In the genomic region with DNA sequence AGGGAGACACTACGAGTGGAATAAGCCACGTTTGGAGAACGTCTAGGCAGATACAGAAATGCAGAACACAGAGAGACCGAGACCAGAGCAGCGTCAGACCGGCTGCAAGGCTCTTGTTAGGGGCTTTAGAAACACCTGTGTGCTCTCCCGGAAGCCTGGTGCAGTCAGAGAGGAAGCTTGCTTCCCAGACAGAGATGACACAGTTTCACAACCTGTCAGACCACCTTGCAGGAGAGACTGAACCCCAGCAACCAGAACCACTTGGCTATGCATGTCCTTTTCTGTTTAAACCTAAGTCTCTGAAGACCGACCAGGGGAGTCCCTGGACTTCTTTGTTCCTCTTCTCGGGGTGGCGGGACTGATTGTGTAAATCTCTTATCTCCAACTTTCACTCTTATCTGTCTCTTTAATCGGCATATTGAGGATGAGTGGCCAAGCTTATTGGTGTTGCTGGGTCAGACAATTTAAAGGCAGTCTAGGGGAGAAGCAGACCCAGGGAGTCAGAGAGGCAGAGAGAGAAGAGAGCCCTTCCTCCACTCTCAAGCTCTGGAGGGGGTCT, we compare ENCODE assay signal across 8 mouse cellular contexts. TPM values are rescaled to one million over a fixed set of nuclear protein-coding genes. Genes with fewer than 3 reads are reported as not detected.
DNase-seq lines count a peak whose midpoint lies in the region; ATAC-seq and TF ChIP-seq lines count a peak whose summit lies in the region.

A gene (plus strand): TSS at position 509 of the 559 bp plus-strand sequence.

- H3K27ac ChIP-seq in layer of hippocampus, adult 2 months, result no peak within 1 kb of the TSS
- no peak within 1 kb of the TSS for H3K27ac ChIP-seq in embryonic facial prominence, embryonic 13.5 days
- H3K27ac ChIP-seq in limb, embryonic 14.5 days (replicated peaks; ENCODE audit: low read depth, low read length), result no peak within 1 kb of the TSS
- no peak within 1 kb of the TSS for H3K27ac ChIP-seq in stomach, embryonic 14.5 days (ENCODE audit: low read length)

- no peak for TF ChIP-seq POLR2A in limb, embryonic 14.5 days (IDR thresholded peaks at IDR 0.05; ENCODE audit: borderline replicate concordance, extremely low read depth, insufficient read depth, insufficient read length)

- no peak for ATAC-seq in embryonic facial prominence, embryonic 13.5 days (ENCODE audit: insufficient number of reproducible peaks, insufficient read depth, low FRiP score, low TSS enrichment, low read depth)
- no peak for ATAC-seq in limb, embryonic 14.5 days (ENCODE audit: low FRiP score, low read depth)
- ATAC-seq in stomach, embryonic 14.5 days (ENCODE audit: insufficient number of reproducible peaks, insufficient read depth, low FRiP score, low read depth), result no peak
- no peak for ATAC-seq in activated CD4-positive, CD25-positive, alpha-beta regulatory T cell, adult 4 months

- peak within 1 kb of the TSS; percentile 61 for H3K9ac ChIP-seq in embryonic facial prominence, embryonic 13.5 days
- peak within 1 kb of the TSS; percentile 41 for H3K9ac ChIP-seq in limb, embryonic 14.5 days (ENCODE audit: low read depth, low read length, severe bottlenecking)
- 0 out of 2 replicates have a peak within 1 kb of the TSS, but pooled peaks have one; percentile 18 for H3K9ac ChIP-seq in stomach, embryonic 14.5 days (replicated peaks; ENCODE audit: low read depth, low read length)

- H3K4me2 ChIP-seq in embryonic facial prominence, embryonic 13.5 days, result peak within 1 kb of the TSS; percentile 81
- H3K4me2 ChIP-seq in limb, embryonic 14.5 days (replicated peaks; ENCODE audit: low read depth, low read length, severe bottlenecking), result peak within 1 kb of the TSS; percentile 88
- peak within 1 kb of the TSS; percentile 80 for H3K4me2 ChIP-seq in stomach, embryonic 14.5 days (replicated peaks; ENCODE audit: low read depth, low read length)

- peaks cover 74% of the 10 kb centered on the region for H3K27me3 ChIP-seq in embryonic facial prominence, embryonic 13.5 days
- peaks cover 62% of the 10 kb centered on the region for H3K27me3 ChIP-seq in limb, embryonic 14.5 days (ENCODE audit: control insufficient read depth, insufficient read depth, low read length)
- H3K27me3 ChIP-seq in stomach, embryonic 14.5 days (ENCODE audit: control insufficient read depth, insufficient read depth, low read length), result peaks cover 33% of the 10 kb centered on the region

- H3K4me3 ChIP-seq in layer of hippocampus, adult 2 months, result peak within 1 kb of the TSS; percentile 53
- H3K4me3 ChIP-seq in embryonic facial prominence, embryonic 13.5 days, result peak within 1 kb of the TSS; percentile 47
- peak within 1 kb of the TSS; percentile 42 for H3K4me3 ChIP-seq in limb, embryonic 14.5 days (replicated peaks; ENCODE audit: low read length)
- peak within 1 kb of the TSS; percentile 39 for H3K4me3 ChIP-seq in stomach, embryonic 14.5 days (ENCODE audit: low read depth, low read length)

- no peak for TF ChIP-seq CTCF in layer of hippocampus, adult 2 months (conservative IDR thresholded peaks at IDR 0.05)

- peaks cover 7% of the 10 kb centered on the region; the same call in 1 of the 2 replicates for H3K9me3 ChIP-seq in embryonic facial prominence, embryonic 13.5 days
- no peaks in the 10 kb centered on the region; the same call in 1 of the 2 replicates for H3K9me3 ChIP-seq in limb, embryonic 14.5 days (ENCODE audit: control insufficient read depth, low read length)
- no peaks in the 10 kb centered on the region for H3K9me3 ChIP-seq in stomach, embryonic 14.5 days (ENCODE audit: control insufficient read depth, low read depth, low read length)

- no peak for DNase-seq in layer of hippocampus, adult 2 months (ENCODE audit: low spot score in 2 of 2)
- DNase-seq in layer of hippocampus, adult 18-20 months (ENCODE audit: low spot score in 2 of 2), result no peak
- DNase-seq in limb, embryonic 14.5 days (ENCODE audit: low spot score), result no peak
- DNase-seq in adrenal gland, postnatal 36 days, result no peak
- no peak for DNase-seq in cerebellum, adult 9-11 months

- WGBS in embryonic facial prominence, embryonic 13.5 days, result 3% methylated on average over 11 of the region's 11 CpGs
- WGBS in limb, embryonic 14.5 days, result 4% methylated on average over 11 of the region's 11 CpGs
- WGBS in stomach, embryonic 14.5 days, result 2% methylated on average over 11 of the region's 11 CpGs

- no peaks in the 10 kb centered on the region for H3K36me3 ChIP-seq in embryonic facial prominence, embryonic 13.5 days
- H3K36me3 ChIP-seq in limb, embryonic 14.5 days (ENCODE audit: control insufficient read depth, insufficient read depth, low read length), result no peaks in the 10 kb centered on the region
- H3K36me3 ChIP-seq in stomach, embryonic 14.5 days (ENCODE audit: control insufficient read depth, insufficient read depth, low read length), result no peaks in the 10 kb centered on the region

- H3K4me1 ChIP-seq in embryonic facial prominence, embryonic 13.5 days, result peaks cover 18% of the 10 kb centered on the region
- H3K4me1 ChIP-seq in limb, embryonic 14.5 days (ENCODE audit: control insufficient read depth, insufficient read depth, low read length), result peaks cover 5% of the 10 kb centered on the region
- H3K4me1 ChIP-seq in stomach, embryonic 14.5 days (ENCODE audit: control insufficient read depth, insufficient read depth, low read length), result peaks cover 6% of the 10 kb centered on the region

RNA-seq across cellular contexts. Expression of the gene that starts here (rescaled TPM):
- total RNA-seq in layer of hippocampus, adult 2 months (2021), result not detected
- not detected for total RNA-seq in layer of hippocampus, adult 18-20 months (2021)
- polyA plus RNA-seq in embryonic facial prominence, embryonic 13.5 days (2015; fragmentation: Nextera tagmentation; extraction: Ambion mirVana), result not detected in 2 replicates
- 0.60 and 0.88 TPM in 2 replicates for polyA plus RNA-seq in limb, embryonic 14.5 days (2012; rRNA removed)
- 0.17 TPM in 2 replicates for polyA plus RNA-seq in limb, embryonic 14.5 days (2014; fragmentation: Nextera tagmentation; extraction: Ambion mirVana)
- polyA plus RNA-seq in stomach, embryonic 14.5 days (2014; fragmentation: Nextera tagmentation; extraction: Ambion mirVana), result not detected in 2 replicates
- not detected for total RNA-seq in adrenal gland, postnatal 36 days (2021)
- polyA plus RNA-seq in activated CD4-positive, CD25-positive, alpha-beta regulatory T cell, adult 4 months (2017; shearing (Covaris generic)), result not detected
